Mouse (Mus musculus): ENCODE measurements at regions not wholly inside any gene's neighbourhood (a gene's known extent, or its start where the extent isn't known, plus 50 kb on each side); places are given as distances from the start of the nearest gene placed in this dataset.
"Not testable (repeated sequence)": the region's sequence is repeated elsewhere in the genome, so short reads cannot be mapped to it uniquely, and the experiment has no call there.

- Histone ChIP-seq H3K9ac (no peak overlapping the region), H3K27me3 (no peaks in the 10 kb centered on the region), H3K36me3 (no peaks in the 10 kb centered on the region), H3K4me3 (no peak overlapping the region), H3K4me1 (replicated peaks) (no peaks in the 10 kb centered on the region), H3K4me2 (no peak overlapping the region), H3K9me3 (no peaks in the 10 kb centered on the region), H3K27ac (replicated peaks) (no peak overlapping the region)
- no peak for ATAC-seq (ENCODE audit: low FRiP score, low read depth)
Observed at GRCm38 (mm10) chr8:63829096-63829495, 123.0 kb downstream of the Sgo2b start.

GRCm38 (mm10) chr8:63828141-63828540 lies 123.9 kb downstream of the Sgo2b start:
- Histone ChIP-seq H3K27me3 (no peaks in the 10 kb centered on the region), H3K9me3 (no peaks in the 10 kb centered on the region), H3K4me1 (replicated peaks) (no peaks in the 10 kb centered on the region), H3K4me3 (no peak overlapping the region), H3K4me2 (no peak overlapping the region), H3K9ac (no peak overlapping the region), H3K27ac (replicated peaks) (no peak overlapping the region), H3K36me3 (no peaks in the 10 kb centered on the region)
- ATAC-seq (ENCODE audit: low FRiP score, low read depth) = no peak

- Histone ChIP-seq H3K9me3 (no peaks in the 10 kb centered on the region), H3K4me3 (no peak overlapping the region), H3K36me3 (no peaks in the 10 kb centered on the region), H3K27me3 (no peaks in the 10 kb centered on the region), H3K27ac (replicated peaks) (no peak overlapping the region), H3K4me1 (replicated peaks) (no peaks in the 10 kb centered on the region), H3K9ac (no peak overlapping the region), H3K4me2 (no peak overlapping the region)
- no peak for ATAC-seq (ENCODE audit: low FRiP score, low read depth)
- 29% methylated on average over 2 of the region's 2 CpGs for WGBS
Observed at GRCm38 (mm10) chr8:63784496-63784895, 167.6 kb downstream of the Sgo2b start.

- H3K4me2 ChIP-seq = no peak overlapping the region
- H3K36me3 ChIP-seq = no peaks in the 10 kb centered on the region
- no peaks in the 10 kb centered on the region for H3K9me3 ChIP-seq
- H3K27ac ChIP-seq (replicated peaks) = no peak overlapping the region
- H3K4me3 ChIP-seq = no peak overlapping the region
- H3K27me3 ChIP-seq = no peaks in the 10 kb centered on the region
- no peaks in the 10 kb centered on the region for H3K4me1 ChIP-seq (replicated peaks)
- ATAC-seq (ENCODE audit: low FRiP score, low read depth) = no peak
- H3K9ac ChIP-seq = no peak overlapping the region
Observed at GRCm38 (mm10) chr8:63760891-63761290, 191.2 kb downstream of the Sgo2b start.

- not testable (repeated sequence) for H3K9ac ChIP-seq; ATAC-seq (ENCODE audit: low FRiP score, low read depth); H3K9me3 ChIP-seq; H3K27me3 ChIP-seq; H3K27ac ChIP-seq (replicated peaks); H3K4me2 ChIP-seq; H3K36me3 ChIP-seq; H3K4me1 ChIP-seq (replicated peaks); H3K4me3 ChIP-seq
- 70% methylated on average over 4 of the region's 4 CpGs for WGBS
Observed at GRCm38 (mm10) chr8:63759931-63760330, 192.1 kb downstream of the Sgo2b start.

- H3K9me3 ChIP-seq = no peaks in the 10 kb centered on the region
Observed at GRCm38 (mm10) chr8:63755236-63755635, 196.8 kb downstream of the Sgo2b start.

GRCm38 (mm10) chr8:63754812-63755211 lies 197.2 kb downstream of the Sgo2b start:
- no peak overlapping the region for H3K4me3 ChIP-seq
- ATAC-seq (ENCODE audit: low FRiP score, low read depth) = no peak
- no peak overlapping the region for H3K4me2 ChIP-seq
- WGBS = 72% methylated on average over 1 of the region's 1 CpGs
- no peaks in the 10 kb centered on the region for H3K36me3 ChIP-seq
- H3K4me1 ChIP-seq (replicated peaks) = no peaks in the 10 kb centered on the region; the same call in 1 of the 2 replicates
- H3K27ac ChIP-seq (replicated peaks) = no peak overlapping the region
- H3K27me3 ChIP-seq = no peaks in the 10 kb centered on the region
- no peaks in the 10 kb centered on the region for H3K9me3 ChIP-seq
- H3K9ac ChIP-seq = no peak overlapping the region

More at GRCm38 (mm10) chr8:63755236-63755635, 196.8 kb downstream of the Sgo2b start:
- Histone ChIP-seq H3K27me3 (no peaks in the 10 kb centered on the region), H3K27ac (replicated peaks) (no peak overlapping the region), H3K9ac (no peak overlapping the region), H3K36me3 (no peaks in the 10 kb centered on the region), H3K4me3 (no peak overlapping the region), H3K4me2 (no peak overlapping the region), H3K4me1 (replicated peaks) (no peaks in the 10 kb centered on the region; the same call in 1 of the 2 replicates)
- ATAC-seq (ENCODE audit: low FRiP score, low read depth) = peak; percentile 56; the same call in 1 of the 2 replicates

- no peak overlapping the region for H3K4me3 ChIP-seq
- H3K9ac ChIP-seq = no peak overlapping the region
- H3K9me3 ChIP-seq = no peaks in the 10 kb centered on the region
- H3K4me1 ChIP-seq (replicated peaks) = no peaks in the 10 kb centered on the region; the same call in 1 of the 2 replicates
- no peak for ATAC-seq (ENCODE audit: low FRiP score, low read depth)
- H3K4me2 ChIP-seq = no peak overlapping the region
- H3K27ac ChIP-seq (replicated peaks) = no peak overlapping the region
- no peaks in the 10 kb centered on the region for H3K36me3 ChIP-seq
- no peaks in the 10 kb centered on the region for H3K27me3 ChIP-seq
Observed at GRCm38 (mm10) chr8:63753236-63753635, 198.8 kb downstream of the Sgo2b start.

GRCm38 (mm10) chr8:63734411-63734810 lies 217.6 kb downstream of the Sgo2b start:
- H3K9me3 ChIP-seq = no peaks in the 10 kb centered on the region
- no peak overlapping the region for H3K9ac ChIP-seq
- no peaks in the 10 kb centered on the region for H3K36me3 ChIP-seq
- H3K4me3 ChIP-seq = no peak overlapping the region
- H3K27me3 ChIP-seq = no peaks in the 10 kb centered on the region
- H3K27ac ChIP-seq (replicated peaks) = no peak overlapping the region
- H3K4me2 ChIP-seq = no peak overlapping the region
- H3K4me1 ChIP-seq (replicated peaks) = no peaks in the 10 kb centered on the region
- no peak for ATAC-seq (ENCODE audit: low FRiP score, low read depth)

- not testable (repeated sequence) for H3K9ac ChIP-seq; H3K27ac ChIP-seq (replicated peaks); H3K27me3 ChIP-seq; H3K4me2 ChIP-seq; H3K4me3 ChIP-seq; H3K36me3 ChIP-seq; ATAC-seq (ENCODE audit: low FRiP score, low read depth); H3K9me3 ChIP-seq; H3K4me1 ChIP-seq (replicated peaks)
- 82% methylated on average over 6 of the region's 6 CpGs for WGBS
Observed at GRCm38 (mm10) chr8:63730741-63731140, 221.3 kb downstream of the Sgo2b start.
